Mouse (Mus musculus): ENCODE results near the gene Ankrd34a. TPM values are rescaled to one million over a fixed set of nuclear protein-coding genes. Genes with fewer than 3 reads are reported as not detected.

Ankrd34a gene
- total and polyA plus RNA-seq, 3 experiments, result 0.04 to 0.11 TPM; not detected in 1

GRCm38 (mm10) chr3:96635906-96636305, 39.5 kb downstream of the Ankrd34a start:
- Histone ChIP-seq H3K4me1 (ENCODE audit: control insufficient read depth in 1 of 2, insufficient read depth in 2 of 2) (peaks cover 6 to 30% of the 10 kb centered on the region in 2 experiments), H3K4me3 (replicated peaks in 1 of 3; ENCODE audit: low read depth in 2 of 3, low read length in 2 of 3, poor library complexity in 1 of 3) (peak overlapping the region; percentile 67 to 91 (median 70)), H3K27ac (ENCODE audit: insufficient read depth, low read depth) (peak overlapping the region; percentile 26; the same call in 1 of the 2 replicates), H3K9me3 (replicated peaks; ENCODE audit: low read length) (no peaks in the 10 kb centered on the region), H3K27me3 (replicated peaks) (no peaks in the 10 kb centered on the region), H3K36me3 (replicated peaks in 1 of 2; ENCODE audit: control insufficient read depth in 1 of 2, insufficient read depth in 1 of 2, low read length in 1 of 2) (peaks cover 29 to 66% of the 10 kb centered on the region in 2 experiments), H3K4me2 (ENCODE audit: insufficient read depth, low read depth, poor library complexity, severe bottlenecking) (peak overlapping the region; percentile 88), H3K79me2 (replicated peaks; ENCODE audit: control insufficient read depth, extremely low read depth, insufficient read depth, poor library complexity, severe bottlenecking) (peaks cover 10% of the 10 kb centered on the region), H3K9ac (ENCODE audit: insufficient read depth, low read depth) (peak overlapping the region; percentile 89)
- in situ Hi-C loops (cut with MboI; ENCODE audit: low pct_ligation_motif_present, low pct_unique_long_range_greater_than_20kb, low sequenced_read_pairs), result no loop called here
- dilution Hi-C loops (cut with MboI; ENCODE audit: extremely low pct_ligation_motif_present, extremely low pct_unique_long_range_greater_than_20kb, low sequenced_read_pairs), result no loop called here
- DNase-seq (ENCODE audit: extremely low read depth), result no peak
- TF ChIP-seq ZC3H11A (IDR thresholded peaks at IDR 0.05; ENCODE audit: low read depth, low read length) (no peak), ZKSCAN1 (IDR thresholded peaks at IDR 0.05; ENCODE audit: borderline replicate concordance, low read depth, low read length) (no peak), USF1 (IDR thresholded peaks at IDR 0.05; ENCODE audit: low read depth, low read length) (no peak), EP300 (IDR thresholded peaks at IDR 0.05; ENCODE audit: low read length) (no peak), NRF1 (IDR thresholded peaks at IDR 0.05; ENCODE audit: low read depth, low read length) (no peak), JUN (IDR thresholded peaks at IDR 0.05; ENCODE audit: insufficient read depth, low read depth, low read length) (no peak)

- Histone ChIP-seq H3K9me3 (replicated peaks; ENCODE audit: low read length) (no peaks in the 10 kb centered on the region), H3K27ac (ENCODE audit: insufficient read depth, low read depth) (0 out of 2 replicates have a peak overlapping the region, but pooled peaks have one; percentile 38), H3K36me3 (replicated peaks in 1 of 2; ENCODE audit: control insufficient read depth in 1 of 2, insufficient read depth in 1 of 2, low read length in 1 of 2) (peaks cover 24 to 66% of the 10 kb centered on the region in 2 experiments), H3K4me2 (ENCODE audit: insufficient read depth, low read depth, poor library complexity, severe bottlenecking) (peak overlapping the region; percentile 88), H3K27me3 (replicated peaks) (no peaks in the 10 kb centered on the region), H3K9ac (ENCODE audit: insufficient read depth, low read depth) (peak overlapping the region; percentile 89), H3K79me2 (replicated peaks; ENCODE audit: control insufficient read depth, extremely low read depth, insufficient read depth, poor library complexity, severe bottlenecking) (peaks cover 7% of the 10 kb centered on the region), H3K4me3 (replicated peaks in 1 of 3; ENCODE audit: low read depth in 2 of 3, low read length in 2 of 3, poor library complexity in 1 of 3) (peak overlapping the region; percentile 67 to 91 (median 70)), H3K4me1 (ENCODE audit: control insufficient read depth in 1 of 2, insufficient read depth in 2 of 2) (peaks cover 6 to 25% of the 10 kb centered on the region in 2 experiments)
- TF ChIP-seq TCF12 (IDR thresholded peaks at IDR 0.05; ENCODE audit: low read depth, low read length), result no peak
- TF ChIP-seq JUN (IDR thresholded peaks at IDR 0.05; ENCODE audit: insufficient read depth, low read depth, low read length), result no peak
- TF ChIP-seq EP300 (IDR thresholded peaks at IDR 0.05; ENCODE audit: low read length), result no peak
- TF ChIP-seq USF1 (IDR thresholded peaks at IDR 0.05; ENCODE audit: low read depth, low read length), result no peak
- TF ChIP-seq ZKSCAN1 (IDR thresholded peaks at IDR 0.05; ENCODE audit: borderline replicate concordance, low read depth, low read length), result no peak
- TF ChIP-seq MAFK (IDR thresholded peaks at IDR 0.05; ENCODE audit: insufficient replicate concordance, low read length), result no peak
- no peak for TF ChIP-seq E2F4 (IDR thresholded peaks at IDR 0.05; ENCODE audit: insufficient replicate concordance, low read depth, low read length)
- no peak for TF ChIP-seq MXI1 (IDR thresholded peaks at IDR 0.05; ENCODE audit: low read depth, low read length)
- TF ChIP-seq RAD21 (IDR thresholded peaks at IDR 0.05; ENCODE audit: low read depth, low read length), result no peak
- TF ChIP-seq SMC3 (IDR thresholded peaks at IDR 0.05; ENCODE audit: low read depth, low read length), result no peak
- no peak for TF ChIP-seq NRF1 (IDR thresholded peaks at IDR 0.05; ENCODE audit: low read depth, low read length)
- no peak for TF ChIP-seq ELF1 (IDR thresholded peaks at IDR 0.05; ENCODE audit: low read depth, low read length)
- TF ChIP-seq BHLHE40 (IDR thresholded peaks at IDR 0.05; ENCODE audit: low read depth, low read length), result no peak
- no peak for TF ChIP-seq NELFE (IDR thresholded peaks at IDR 0.05; ENCODE audit: low read depth, low read length)
- no peak for TF ChIP-seq MAX (IDR thresholded peaks at IDR 0.05; ENCODE audit: low read length)
- TF ChIP-seq KAT2A (IDR thresholded peaks at IDR 0.05; ENCODE audit: insufficient replicate concordance, low read length), result no peak
- DNase-seq (ENCODE audit: extremely low read depth), result no peak
- dilution Hi-C loops (cut with MboI; ENCODE audit: extremely low pct_ligation_motif_present, extremely low pct_unique_long_range_greater_than_20kb, low sequenced_read_pairs) (no loop called here), in situ Hi-C loops (cut with MboI; ENCODE audit: low pct_ligation_motif_present, low pct_unique_long_range_greater_than_20kb, low sequenced_read_pairs) (no loop called here)
Observed at GRCm38 (mm10) chr3:96636448-96636847, 40.0 kb downstream of the Ankrd34a start.

All from CH12.LX (cell line).